Mouse (Mus musculus) limb, embryonic 15.5 days (tissue): ENCODE measurements around the gene Bcat1. TPM values are rescaled to one million over a fixed set of nuclear protein-coding genes. Genes with fewer than 3 reads are reported as not detected.

Source experiments
- ATAC-seq: fragments of 200-750 bp; cut with Nextera tagmentation; 2 replicates; pipeline ENCODE4 v1.8.0; 2017; ENCODE audit warnings: low read depth, moderate TSS enrichment; ENCODE audit not compliant: insufficient number of reproducible peaks, low FRiP score, low TSS enrichment
- H3K27ac ChIP-seq: fragments of 300-500 bp; sonication (generic); 2 replicates; pipeline ENCODE4 v1.5.1; 2015; ENCODE audit warnings: moderate library complexity, mild to moderate bottlenecking, inconsistent platforms
- H3K27me3 ChIP-seq: fragments of 300-500 bp; sonication (generic); 2 replicates; pipeline ENCODE4 v1.6.1; 2015; ENCODE audit warnings: inconsistent platforms
- H3K36me3 ChIP-seq: fragments of 300-500 bp; sonication (generic); 2 replicates; pipeline ENCODE4 v1.6.1; 2015; ENCODE audit warnings: inconsistent platforms
- H3K4me1 ChIP-seq: fragments of 300-500 bp; sonication (generic); 2 replicates; pipeline ENCODE4 v1.6.1; 2015; ENCODE audit warnings: inconsistent platforms
- H3K4me2 ChIP-seq: fragments of 300-500 bp; sonication (generic); 2 replicates; pipeline ENCODE4 v1.6.1; 2015; ENCODE audit warnings: mild to moderate bottlenecking, inconsistent platforms
- H3K4me3 ChIP-seq: fragments of 300-500 bp; sonication (generic); 2 replicates; pipeline ENCODE4 v1.5.1; 2015; ENCODE audit warnings: mild to moderate bottlenecking, inconsistent platforms
- H3K9ac ChIP-seq: fragments of 300-500 bp; sonication (generic); 2 replicates; pipeline ENCODE4 v1.6.1; 2015; ENCODE audit warnings: inconsistent platforms
- H3K9me3 ChIP-seq: fragments of 300-500 bp; sonication (generic); 2 replicates; pipeline ENCODE4 v1.6.1; 2016; ENCODE audit warnings: inconsistent platforms
- WGBS: fragments of 180-500 bp; shearing (Covaris S2); methylation state at CpG from one replicate; pipeline ENCODE4 v1.1.7; 2015; 5-methylcytosine and 5-hydroxymethylcytosine counted together
- polyA plus RNA-seq: library from polyadenylated mRNA; unstranded; fragments of >200 nt; fragmentation: Nextera tagmentation; extraction: Ambion mirVana; gene quantifications from 2 replicates; pipeline ENCODE4 v1.2.1, GENCODE M21; 2015

Bcat1 gene
- polyA plus RNA-seq, 1 experiment from 2014 or later = 31.2 TPM

DNA sequence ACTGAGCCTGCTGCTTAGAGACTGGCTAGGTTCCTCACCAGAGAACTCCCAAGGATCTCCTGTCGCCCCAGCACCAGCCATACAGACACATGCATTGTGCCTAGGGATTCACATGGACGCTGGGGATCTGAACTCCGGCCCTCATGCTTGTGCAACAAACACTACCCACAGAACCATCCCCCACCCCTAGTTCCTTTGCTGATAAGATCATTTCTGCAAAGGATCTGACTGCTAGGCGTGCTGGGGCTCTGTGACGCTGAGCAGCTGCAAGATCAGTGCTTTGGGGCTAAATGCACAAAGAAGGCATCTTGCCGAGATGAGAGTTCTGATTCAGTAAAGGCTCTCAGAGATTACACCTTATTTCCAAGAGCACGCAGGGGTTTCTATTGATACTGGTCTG lies 88.8 kb downstream of the Bcat1 start:
- H3K4me2 ChIP-seq = no peak overlapping the region
- 75% methylated on average over 7 of the region's 7 CpGs for WGBS
- H3K27ac ChIP-seq = no peak overlapping the region
- no peaks in the 10 kb centered on the region for H3K9me3 ChIP-seq
- no peaks in the 10 kb centered on the region for H3K27me3 ChIP-seq
- H3K36me3 ChIP-seq = no peaks in the 10 kb centered on the region
- no peak overlapping the region for H3K4me3 ChIP-seq
- H3K9ac ChIP-seq = no peak overlapping the region
- no peaks in the 10 kb centered on the region for H3K4me1 ChIP-seq
- ATAC-seq = no peak

DNA sequence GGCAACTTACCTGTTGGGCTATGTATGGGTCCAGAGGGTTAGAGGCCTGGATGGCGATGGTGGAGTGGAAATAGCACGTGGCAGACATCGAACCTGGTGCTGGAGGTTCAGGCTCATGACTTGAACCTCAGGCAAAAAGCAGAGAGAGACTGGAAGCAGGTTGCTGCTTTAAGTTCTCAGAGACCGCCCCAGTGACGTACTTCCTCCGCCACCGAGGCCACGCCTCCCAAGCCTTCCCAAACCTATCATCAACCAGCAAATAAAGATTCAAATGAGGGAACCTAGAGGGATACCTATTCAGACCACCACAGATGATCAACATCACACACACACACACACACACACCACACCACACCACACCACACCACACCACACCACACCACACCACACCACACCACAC lies 91.8 kb downstream of the Bcat1 start:
- H3K4me2 ChIP-seq = no peak overlapping the region
- H3K9ac ChIP-seq = no peak overlapping the region
- no peak overlapping the region for H3K27ac ChIP-seq
- H3K27me3 ChIP-seq = no peaks in the 10 kb centered on the region
- H3K9me3 ChIP-seq = no peaks in the 10 kb centered on the region
- no peaks in the 10 kb centered on the region for H3K36me3 ChIP-seq
- 95% methylated on average over 8 of the region's 8 CpGs for WGBS
- ATAC-seq = no peak
- H3K4me3 ChIP-seq = no peak overlapping the region
- H3K4me1 ChIP-seq = no peaks in the 10 kb centered on the region

DNA sequence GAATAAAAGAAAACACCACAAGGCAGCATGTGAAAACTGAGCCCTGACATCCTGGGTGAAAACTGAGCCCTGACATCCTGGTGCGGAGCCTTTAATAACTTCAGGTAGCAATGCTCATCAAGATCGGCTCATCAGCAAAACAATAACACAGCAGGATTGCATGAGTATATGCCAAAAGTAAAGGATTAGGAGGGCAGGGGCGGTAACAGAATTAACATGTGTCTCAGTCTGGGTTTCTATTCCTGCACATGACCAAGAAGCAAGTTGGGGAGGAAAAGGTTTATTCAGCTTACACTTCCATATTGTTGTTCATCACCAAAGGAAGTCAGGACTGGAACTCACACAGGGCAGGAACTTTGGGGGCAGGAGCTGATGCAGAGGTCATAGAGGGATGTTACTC lies 93.9 kb downstream of the Bcat1 start:
- Histone ChIP-seq H3K4me1 (no peaks in the 10 kb centered on the region), H3K4me2 (no peak overlapping the region), H3K27ac (no peak overlapping the region), H3K9me3 (no peaks in the 10 kb centered on the region), H3K9ac (no peak overlapping the region), H3K27me3 (no peaks in the 10 kb centered on the region), H3K4me3 (no peak overlapping the region), H3K36me3 (no peaks in the 10 kb centered on the region)
- 80% methylated on average over 3 of the region's 3 CpGs for WGBS
- ATAC-seq = no peak

DNA sequence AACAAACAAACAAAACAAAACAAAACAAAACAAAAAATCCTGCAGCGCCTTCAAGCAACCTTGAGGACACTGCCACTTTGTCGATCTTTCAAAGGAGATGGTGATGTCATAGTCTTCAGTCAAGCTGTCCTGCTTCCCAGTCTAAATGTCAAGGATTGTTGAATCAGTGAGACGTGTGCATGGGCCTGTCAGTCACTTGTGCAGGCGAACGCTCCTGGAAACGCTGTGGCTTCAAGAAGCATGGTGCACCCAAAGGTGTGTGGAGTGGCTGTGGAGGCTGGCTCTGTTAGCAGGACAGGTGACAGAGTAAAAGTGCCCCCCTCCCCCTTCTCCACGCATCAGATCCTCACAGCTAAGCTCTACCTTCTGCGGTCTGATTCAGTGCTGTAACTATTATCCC lies 103.6 kb downstream of the Bcat1 start:
- ATAC-seq = no peak
- WGBS = 86% methylated on average over 8 of the region's 8 CpGs
- H3K9ac ChIP-seq = no peak overlapping the region
- no peak overlapping the region for H3K4me2 ChIP-seq
- H3K27ac ChIP-seq = no peak overlapping the region
- no peaks in the 10 kb centered on the region for H3K36me3 ChIP-seq
- H3K4me1 ChIP-seq = no peaks in the 10 kb centered on the region
- H3K9me3 ChIP-seq = no peaks in the 10 kb centered on the region
- H3K27me3 ChIP-seq = no peaks in the 10 kb centered on the region
- H3K4me3 ChIP-seq = no peak overlapping the region

DNA sequence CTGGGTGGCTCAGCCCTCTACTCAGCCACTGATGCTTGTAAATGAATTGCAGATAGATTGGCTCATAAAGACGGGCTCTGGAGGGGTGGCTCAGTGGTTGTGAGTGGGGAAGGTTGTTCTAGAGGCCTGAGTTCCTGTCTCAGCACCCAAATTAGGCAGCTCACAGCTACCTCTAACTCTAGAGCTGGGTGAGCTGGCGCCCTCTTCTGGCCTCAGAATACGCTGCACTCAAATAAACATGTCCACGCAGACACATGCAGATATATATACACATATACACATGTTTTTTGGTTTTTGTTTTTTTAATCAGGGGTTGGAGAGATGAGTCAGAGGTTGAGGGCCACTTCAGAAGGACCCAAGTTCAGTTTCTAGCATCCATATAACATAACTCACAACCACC lies 105.1 kb downstream of the Bcat1 start:
- H3K9me3 ChIP-seq = no peaks in the 10 kb centered on the region
- 79% methylated on average over 4 of the region's 4 CpGs for WGBS
- H3K27me3 ChIP-seq = no peaks in the 10 kb centered on the region

DNA sequence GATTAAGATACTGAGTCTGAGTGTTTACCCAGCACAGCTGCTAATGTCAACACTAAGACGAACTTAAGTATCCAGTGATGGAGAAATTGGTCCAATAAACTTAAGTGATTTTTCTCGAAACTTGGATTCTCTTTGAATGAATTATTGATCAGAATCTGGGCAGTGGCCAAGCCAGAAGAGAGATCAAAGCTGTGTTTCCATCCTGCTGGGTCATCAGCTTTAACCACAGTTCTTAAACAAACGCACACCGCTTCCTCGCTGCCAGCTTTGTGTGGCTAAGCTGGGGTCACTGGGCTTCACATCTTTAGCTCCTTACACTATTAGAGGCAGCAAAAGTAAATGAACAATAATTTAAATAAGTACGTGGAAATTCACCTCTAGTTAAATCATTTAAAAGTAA lies 108.4 kb downstream of the Bcat1 start:
- H3K4me1 ChIP-seq = no peaks in the 10 kb centered on the region
- no peaks in the 10 kb centered on the region for H3K9me3 ChIP-seq
- ATAC-seq = no peak
- no peaks in the 10 kb centered on the region for H3K27me3 ChIP-seq
- H3K4me3 ChIP-seq = no peak overlapping the region
- H3K9ac ChIP-seq = no peak overlapping the region
- no peak overlapping the region for H3K27ac ChIP-seq
- no peak overlapping the region for H3K4me2 ChIP-seq
- no peaks in the 10 kb centered on the region for H3K36me3 ChIP-seq
- 50% methylated on average over 6 of the region's 6 CpGs for WGBS

More for the DNA sequence above, 105.1 kb downstream of the Bcat1 start:
- H3K4me3 ChIP-seq = no peak overlapping the region
- H3K36me3 ChIP-seq = no peaks in the 10 kb centered on the region
- no peak overlapping the region for H3K4me2 ChIP-seq
- no peak for ATAC-seq
- H3K27ac ChIP-seq = no peak overlapping the region
- no peaks in the 10 kb centered on the region for H3K4me1 ChIP-seq
- H3K9ac ChIP-seq = no peak overlapping the region

DNA sequence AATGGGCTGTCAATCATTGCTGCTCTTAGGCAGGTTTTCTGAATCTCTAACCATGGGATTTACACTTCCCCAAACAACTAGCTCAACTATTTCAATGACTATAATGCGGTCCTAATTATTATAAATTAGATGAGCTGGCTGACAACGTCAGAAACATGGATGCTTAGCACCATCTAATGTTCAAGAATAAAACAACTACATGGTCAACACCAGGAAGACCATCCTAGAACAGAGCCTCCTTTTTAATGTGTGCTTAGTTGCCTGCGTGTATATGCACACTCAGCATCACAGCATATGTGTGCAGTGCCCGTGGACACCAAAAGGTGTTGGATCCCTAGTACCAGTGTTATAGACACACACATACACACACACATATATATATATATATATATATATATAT lies 111.8 kb downstream of the Bcat1 start:
- H3K27me3 ChIP-seq = no peaks in the 10 kb centered on the region
- no peaks in the 10 kb centered on the region for H3K9me3 ChIP-seq
- no peak overlapping the region for H3K4me2 ChIP-seq
- no peak for ATAC-seq
- H3K9ac ChIP-seq = no peak overlapping the region
- WGBS = 71% methylated on average over 4 of the region's 4 CpGs
- H3K4me3 ChIP-seq = no peak overlapping the region
- H3K27ac ChIP-seq = no peak overlapping the region
- 0 out of 2 replicates have a peak, but pooled peaks cover 3% of the 10 kb centered on the region for H3K4me1 ChIP-seq
- no peaks in the 10 kb centered on the region for H3K36me3 ChIP-seq

DNA sequence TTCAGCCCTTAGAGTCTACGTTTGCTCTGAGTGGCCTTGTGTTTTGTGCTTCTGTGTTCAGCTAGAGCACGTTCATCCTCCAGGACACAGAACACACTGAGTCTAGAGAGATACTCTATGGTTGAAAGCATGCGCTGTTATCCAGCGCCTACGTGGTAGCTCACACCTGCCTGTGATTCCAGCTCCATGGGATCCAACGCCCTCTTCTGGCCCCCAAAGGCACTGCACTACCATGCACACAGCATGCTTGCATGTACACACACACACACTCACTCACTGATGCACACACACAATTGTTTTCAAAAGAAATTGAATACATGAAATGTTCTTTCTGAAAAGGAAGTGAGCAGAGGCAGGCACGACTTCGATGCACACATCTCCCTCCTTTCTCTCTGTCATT lies 112.8 kb downstream of the Bcat1 start:
- Histone ChIP-seq H3K4me3 (no peak overlapping the region), H3K4me1 (0 out of 2 replicates have a peak, but pooled peaks cover 3% of the 10 kb centered on the region), H3K36me3 (no peaks in the 10 kb centered on the region), H3K27ac (no peak overlapping the region), H3K9ac (no peak overlapping the region), H3K9me3 (no peaks in the 10 kb centered on the region), H3K27me3 (no peaks in the 10 kb centered on the region), H3K4me2 (no peak overlapping the region)
- 86% methylated on average over 8 of the region's 8 CpGs for WGBS
- ATAC-seq = no peak

DNA sequence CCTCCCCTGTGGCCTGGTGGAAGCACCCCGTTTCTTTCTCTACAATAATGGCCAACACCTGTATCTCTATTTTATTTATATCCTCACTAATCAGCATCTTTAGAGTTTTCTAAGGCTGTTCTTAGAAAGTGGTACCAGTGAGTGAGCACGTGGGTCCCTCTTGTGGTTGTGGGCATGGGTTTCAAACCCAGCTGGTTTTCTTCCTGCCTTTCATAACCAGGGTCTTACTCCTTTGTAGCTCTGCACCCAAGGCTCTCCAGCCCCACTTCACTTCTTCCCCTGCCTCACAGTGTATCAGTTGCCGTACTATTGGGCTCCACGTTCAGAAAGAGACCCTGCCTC lies 114.0 kb downstream of the Bcat1 start:
- Histone ChIP-seq H3K9ac (no peak overlapping the region), H3K27me3 (no peaks in the 10 kb centered on the region), H3K4me3 (peak overlapping the region; percentile 11; the same call in 1 of the 2 replicates), H3K4me2 (0 out of 2 replicates have a peak overlapping the region, but pooled peaks have one; percentile 17), H3K27ac (no peak overlapping the region), H3K36me3 (no peaks in the 10 kb centered on the region), H3K4me1 (0 out of 2 replicates have a peak, but pooled peaks cover 3% of the 10 kb centered on the region), H3K9me3 (no peaks in the 10 kb centered on the region)
- WGBS = 48% methylated on average over 4 of the region's 4 CpGs
- no peak for ATAC-seq

DNA sequence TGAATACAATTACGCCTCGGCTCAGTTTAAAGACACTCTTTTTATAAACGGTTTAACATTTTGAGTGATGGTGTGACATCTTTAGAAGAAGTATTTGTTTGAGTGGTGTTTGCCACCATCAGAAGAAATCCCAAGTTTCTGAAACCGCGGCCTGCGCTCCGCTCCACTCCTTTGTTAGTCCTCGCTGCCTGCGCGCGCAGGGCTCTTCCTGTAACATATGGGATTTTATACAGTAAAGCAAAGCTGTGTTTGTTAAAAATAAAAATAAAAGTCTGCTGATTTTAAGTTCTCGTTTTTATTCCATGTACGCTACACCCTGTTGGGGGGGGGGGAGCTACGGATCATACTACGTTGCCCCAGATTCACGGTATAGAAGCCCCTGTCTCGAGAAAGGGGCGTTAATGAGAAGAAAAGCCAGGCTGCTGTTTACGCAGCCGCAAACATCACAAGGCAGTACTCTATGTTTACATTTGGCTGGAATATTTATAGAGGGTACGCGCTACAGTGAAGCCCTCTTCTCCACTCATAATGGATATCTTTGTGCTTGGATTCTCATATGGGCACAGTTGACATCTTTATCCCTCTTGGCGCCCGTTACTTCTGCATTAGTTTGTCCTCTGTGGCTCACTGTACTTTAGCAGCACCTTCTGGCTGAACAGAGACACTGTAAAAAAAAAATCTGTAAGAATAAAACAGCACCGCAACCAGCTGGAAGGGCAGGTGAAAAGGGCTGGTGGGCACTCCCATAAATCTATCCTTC lies 114.6 kb downstream of the Bcat1 start:
- Histone ChIP-seq H3K9me3 (no peaks in the 10 kb centered on the region), H3K4me2 (0 out of 2 replicates have a peak overlapping the region, but pooled peaks have one; percentile 17), H3K4me3 (peak overlapping the region; percentile 11; the same call in 1 of the 2 replicates), H3K27me3 (no peaks in the 10 kb centered on the region), H3K9ac (no peak overlapping the region), H3K36me3 (no peaks in the 10 kb centered on the region), H3K27ac (peak overlapping the region; percentile 39), H3K4me1 (0 out of 2 replicates have a peak, but pooled peaks cover 3% of the 10 kb centered on the region)
- ATAC-seq = peak; percentile 62; the same call in 1 of the 2 replicates
- WGBS = 59% methylated on average over 25 of the region's 25 CpGs

DNA sequence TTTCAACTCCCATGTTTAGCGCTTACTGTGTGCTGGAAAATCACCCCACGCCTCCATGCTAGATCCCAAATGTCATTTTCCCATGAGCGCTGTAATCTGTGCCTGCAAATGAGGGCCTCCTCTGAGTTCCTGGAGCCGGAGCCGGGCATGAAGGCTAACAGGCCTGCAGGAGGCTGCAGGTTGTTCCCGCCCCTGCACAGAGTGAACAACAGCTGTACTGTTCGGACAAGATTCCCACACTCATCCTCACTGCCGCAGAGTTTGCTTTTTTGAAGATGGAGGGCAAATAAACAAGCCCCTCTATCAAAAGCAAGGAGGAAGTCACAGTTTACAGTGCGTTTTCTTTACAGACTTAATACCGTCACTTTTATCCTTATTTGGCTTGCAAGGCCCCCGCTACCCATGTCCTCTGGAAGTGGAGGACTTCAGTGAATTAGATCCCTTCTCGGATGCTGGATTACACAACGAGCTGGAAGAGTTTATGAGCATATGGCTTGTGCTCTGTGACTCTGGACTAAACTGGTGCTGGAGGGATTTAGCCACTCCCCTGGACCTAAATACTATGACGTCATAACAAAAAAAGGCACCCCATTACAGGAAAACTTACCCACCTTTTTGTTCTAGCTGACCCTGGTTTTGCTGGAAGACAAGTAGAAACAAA lies 120.0 kb downstream of the Bcat1 start:
- no peak overlapping the region for H3K9ac ChIP-seq
- H3K4me2 ChIP-seq = no peak overlapping the region
- ATAC-seq = no peak
- H3K4me1 ChIP-seq = 0 out of 2 replicates have a peak, but pooled peaks cover 8% of the 10 kb centered on the region
- H3K36me3 ChIP-seq = no peaks in the 10 kb centered on the region
- 0 out of 2 replicates have a peak overlapping the region, but pooled peaks have one; percentile 2 for H3K27ac ChIP-seq
- 46% methylated on average over 14 of the region's 14 CpGs for WGBS
- H3K27me3 ChIP-seq = no peaks in the 10 kb centered on the region
- H3K9me3 ChIP-seq = no peaks in the 10 kb centered on the region
- H3K4me3 ChIP-seq = no peak overlapping the region

DNA sequence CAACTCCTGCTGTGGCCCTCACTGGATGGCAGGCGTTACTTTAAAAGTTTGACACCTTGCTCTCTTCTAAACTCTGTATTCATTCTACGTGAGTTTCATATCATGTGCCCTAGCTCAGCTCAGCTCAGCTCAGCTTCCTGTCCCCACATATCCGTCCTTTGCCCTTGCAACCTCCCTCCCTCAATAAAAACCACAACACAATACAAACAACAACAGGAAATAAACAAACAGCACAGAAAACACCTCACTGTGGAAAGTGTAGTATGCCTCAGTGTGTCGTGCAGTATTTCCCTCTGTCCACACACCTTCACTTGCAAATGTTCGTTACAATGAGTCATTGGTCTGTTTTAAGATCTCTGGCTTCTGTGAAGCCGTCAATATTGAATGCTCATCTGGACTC lies 123.1 kb downstream of the Bcat1 start:
- no peak overlapping the region for H3K9ac ChIP-seq
- no peaks in the 10 kb centered on the region for H3K27me3 ChIP-seq
- no peak overlapping the region for H3K4me3 ChIP-seq
- 82% methylated on average over 6 of the region's 6 CpGs for WGBS
- H3K36me3 ChIP-seq = no peaks in the 10 kb centered on the region
- no peak overlapping the region for H3K4me2 ChIP-seq
- H3K4me1 ChIP-seq = 0 out of 2 replicates have a peak, but pooled peaks cover 4% of the 10 kb centered on the region
- ATAC-seq = no peak
- H3K9me3 ChIP-seq = no peaks in the 10 kb centered on the region
- no peak overlapping the region for H3K27ac ChIP-seq
